Mouse (Mus musculus) large intestine, adult 2 months (tissue): Measurements from ENCODE around the gene Cald1. TPM values are rescaled to one million over a fixed set of nuclear protein-coding genes. Genes with fewer than 3 reads are reported as not detected.

ENCODE experiments used
- DNase-seq: peaks from one replicate; pipeline ENCODE4 v3.0.0-alpha.2; 2012; ENCODE audit warnings: low read depth, low spot score
- WGBS: fragments of 180-500 bp; shearing (Covaris S2); methylation state at CpG from one replicate; pipeline ENCODE4 v1.1.7; 2018; 5-methylcytosine and 5-hydroxymethylcytosine counted together
- polyA plus RNA-seq: library from polyadenylated mRNA; depleted of rRNA; stranded (reverse); fragments of >200 nt; gene quantifications from 2 replicates; pipeline ENCODE4 v1.2.3, GENCODE M21; 2012

The Cald1 gene
- polyA plus RNA-seq, 1 experiment = 16.2 TPM

GRCm38 (mm10) chr6:34658791-34659190 is 60.5 kb downstream of the Cald1 start:
- WGBS = 62% methylated on average over 5 of the region's 5 CpGs
- no peak for DNase-seq

- WGBS = 44% methylated on average over 8 of the region's 8 CpGs
- DNase-seq = no peak
Observed at GRCm38 (mm10) chr6:34660724-34661123, 62.4 kb downstream of the Cald1 start.

- 29% methylated on average over 6 of the region's 6 CpGs for WGBS
- peak; percentile 3 for DNase-seq
Observed at GRCm38 (mm10) chr6:34662626-34663025, 64.3 kb downstream of the Cald1 start.

- WGBS = 76% methylated on average over 4 of the region's 4 CpGs
- no peak for DNase-seq
Observed at GRCm38 (mm10) chr6:34664291-34664690, 66.0 kb downstream of the Cald1 start.

GRCm38 (mm10) chr6:34664749-34665148 is 66.4 kb downstream of the Cald1 start:
- WGBS = 74% methylated on average over 5 of the region's 5 CpGs
- DNase-seq = no peak

- DNase-seq = no peak
- 79% methylated on average over 5 of the region's 5 CpGs for WGBS
Observed at GRCm38 (mm10) chr6:34668739-34669254, 70.5 kb downstream of the Cald1 start.

- DNase-seq = no peak
- 75% methylated on average over 1 of the region's 1 CpGs for WGBS
Observed at GRCm38 (mm10) chr6:34671355-34671754, 73.1 kb downstream of the Cald1 start.

- DNase-seq = no peak
- WGBS = 74% methylated on average over 7 of the region's 7 CpGs
Observed at GRCm38 (mm10) chr6:34674416-34674815, 76.1 kb downstream of the Cald1 start.

- no peak for DNase-seq
- WGBS = 71% methylated on average over 10 of the region's 10 CpGs
Observed at GRCm38 (mm10) chr6:34674897-34675296, 76.6 kb downstream of the Cald1 start.

GRCm38 (mm10) chr6:34682126-34682525 is 83.8 kb downstream of the Cald1 start:
- WGBS = 35% methylated on average over 8 of the region's 8 CpGs
- no peak for DNase-seq

- 23% methylated on average over 8 of the region's 8 CpGs for WGBS
- no peak for DNase-seq
Observed at GRCm38 (mm10) chr6:34684886-34685285, 86.6 kb downstream of the Cald1 start.

- WGBS = 49% methylated on average over 2 of the region's 2 CpGs
Observed at GRCm38 (mm10) chr6:34688971-34689370, 90.7 kb downstream of the Cald1 start.

GRCm38 (mm10) chr6:34691416-34691815 is 93.1 kb downstream of the Cald1 start:
- 62% methylated on average over 7 of the region's 7 CpGs for WGBS
- DNase-seq = no peak

More at GRCm38 (mm10) chr6:34688971-34689370, 90.7 kb downstream of the Cald1 start:
- DNase-seq = peak; percentile 24

- DNase-seq = no peak
- 85% methylated on average over 4 of the region's 4 CpGs for WGBS
Observed at GRCm38 (mm10) chr6:34694096-34694495, 95.8 kb downstream of the Cald1 start.

GRCm38 (mm10) chr6:34703421-34704120 is 105.3 kb downstream of the Cald1 start:
- WGBS = 80% methylated on average over 1 of the region's 1 CpGs
- DNase-seq = no peak

GRCm38 (mm10) chr6:34707521-34707920 is 109.2 kb downstream of the Cald1 start:
- no peak for DNase-seq
- WGBS = 50% methylated on average over 2 of the region's 2 CpGs

GRCm38 (mm10) chr6:34708650-34709265 is 110.5 kb downstream of the Cald1 start:
- no peak for DNase-seq
- 25% methylated on average over 13 of the region's 13 CpGs for WGBS

GRCm38 (mm10) chr6:34709289-34709688 is 111.0 kb downstream of the Cald1 start:
- WGBS = 17% methylated on average over 11 of the region's 11 CpGs
- no peak for DNase-seq

- 60% methylated on average over 14 of the region's 14 CpGs for WGBS
Observed at GRCm38 (mm10) chr6:34709946-34710682, 111.8 kb downstream of the Cald1 start.

GRCm38 (mm10) chr6:34710848-34711247 is 112.5 kb downstream of the Cald1 start:
- no peak for DNase-seq
- 79% methylated on average over 5 of the region's 5 CpGs for WGBS

More at GRCm38 (mm10) chr6:34709946-34710682, 111.8 kb downstream of the Cald1 start:
- DNase-seq = no peak
